Mouse (Mus musculus) left cerebral cortex, postnatal 14 days (tissue): ENCODE results near the gene Eml2. TPM values are rescaled to one million over a fixed set of nuclear protein-coding genes. Genes with fewer than 3 reads are reported as not detected.
A peak's percentile ranks its signal among the peaks of the same experiment; 100 is the strongest.

Experiments
- DNase-seq, 2 experiments: peaks; one replicate each; pipeline ENCODE4 v3.0.0; 2021 to 2022; ENCODE audit warnings: low spot score in 2 of 2, mixed read lengths in 1 of 2
- intact Hi-C: fragments of 180-260 bp; cut with DNase I; formaldehyde crosslinking; loops from one replicate; pipeline ENCODE4 v1.15.1; 2025
- total RNA-seq, 2 experiments: library from RNA; stranded (reverse); gene quantifications; 2 replicates each; pipeline ENCODE4 v1.2.3; 2021

Eml2 gene
- total RNA-seq, 2 experiments from 2014 or later = 167 to 183 TPM

DNA sequence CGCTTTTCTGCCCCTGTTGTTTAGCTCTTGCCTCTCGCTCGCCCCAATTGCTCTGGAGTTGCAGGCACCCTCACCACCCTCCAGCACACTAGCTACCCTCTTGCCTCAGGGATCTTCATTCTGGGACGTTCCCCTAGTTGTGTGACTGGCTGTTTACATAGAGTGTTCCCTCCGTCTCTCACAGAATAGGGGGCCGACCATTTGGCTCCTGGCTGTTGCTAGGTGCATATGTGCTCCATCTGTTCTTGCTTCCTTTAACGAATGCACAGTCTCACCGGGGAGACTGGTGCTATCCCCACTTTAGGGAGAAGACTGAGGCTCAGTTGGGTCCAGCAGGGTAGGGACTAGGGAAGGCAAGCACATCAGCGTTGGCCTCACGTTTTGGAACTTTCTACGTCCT, 17.6 kb upstream of the Eml2 start:
- intact Hi-C loops = loop anchor here (5.0 kb wide), 1 partner anchor 54 kb away; the partner anchor contains the start of gene Gpr4
- DNase-seq = no peak

DNA sequence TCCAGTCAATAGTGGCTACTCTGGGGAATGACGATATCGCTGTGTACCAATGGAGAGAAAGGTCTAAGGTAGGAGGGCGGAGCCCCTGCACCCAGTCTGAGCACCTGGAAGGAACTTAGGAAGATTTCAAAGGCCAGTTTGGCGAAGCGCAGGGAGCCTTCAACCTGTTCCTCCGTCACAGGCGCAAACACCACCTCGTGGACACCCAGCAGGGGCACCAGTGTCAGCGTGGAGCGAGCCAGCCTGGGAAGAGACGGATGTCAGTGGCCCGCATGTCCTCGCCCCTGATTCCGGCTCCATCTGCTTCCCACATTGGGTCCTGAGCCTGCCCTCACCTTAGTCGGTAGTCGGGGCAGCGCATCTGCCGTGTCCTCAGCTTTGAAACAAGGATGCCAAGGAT, 16.8 kb upstream of the Eml2 start:
- DNase-seq = no peak
- intact Hi-C loops = loop anchor here (5.0 kb wide), 1 partner anchor 53 kb away; the partner anchor contains the start of gene Gpr4

DNA sequence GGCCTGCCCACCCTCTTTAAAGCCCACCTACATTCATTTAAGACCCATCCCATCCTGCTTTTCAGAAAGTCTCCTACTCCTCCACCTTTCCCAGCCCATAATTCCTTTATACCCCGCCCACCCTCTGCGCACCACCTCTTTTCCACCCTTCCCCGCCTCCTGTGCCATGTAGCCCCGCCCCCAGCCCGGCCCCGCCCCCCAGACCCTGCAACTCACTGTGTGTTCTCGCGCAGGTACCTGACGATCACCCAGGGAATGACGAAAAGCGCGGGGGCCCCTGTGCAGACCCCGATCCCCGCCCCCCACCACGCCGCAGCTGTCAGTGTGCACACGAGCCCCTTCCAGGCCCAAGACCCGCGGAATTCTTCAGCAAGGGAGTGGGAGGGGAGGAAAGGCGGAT, 16.1 kb upstream of the Eml2 start:
- DNase-seq = no peak
- intact Hi-C loops = no loop called here

DNA sequence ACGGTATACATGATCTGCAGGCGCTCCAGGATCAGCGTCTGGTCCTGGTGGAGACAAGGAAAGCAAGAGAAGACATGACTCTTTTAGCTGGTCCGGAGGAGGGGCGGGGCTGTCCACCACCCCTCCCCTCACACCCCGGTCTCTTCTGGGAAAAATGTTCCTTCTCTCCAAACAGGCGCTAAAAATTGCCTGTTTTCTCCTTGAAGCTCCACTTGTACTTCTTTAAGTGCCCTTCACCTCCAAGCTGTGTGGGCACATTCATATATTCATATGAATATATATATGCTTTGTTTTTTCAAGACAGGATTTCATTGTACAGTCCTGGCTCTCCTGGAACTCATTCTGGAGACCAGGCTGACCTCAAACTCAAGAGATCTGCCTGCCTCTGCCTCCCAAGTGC, 13.3 kb upstream of the Eml2 start:
- DNase-seq = no peak
- intact Hi-C loops = no loop called here

DNA sequence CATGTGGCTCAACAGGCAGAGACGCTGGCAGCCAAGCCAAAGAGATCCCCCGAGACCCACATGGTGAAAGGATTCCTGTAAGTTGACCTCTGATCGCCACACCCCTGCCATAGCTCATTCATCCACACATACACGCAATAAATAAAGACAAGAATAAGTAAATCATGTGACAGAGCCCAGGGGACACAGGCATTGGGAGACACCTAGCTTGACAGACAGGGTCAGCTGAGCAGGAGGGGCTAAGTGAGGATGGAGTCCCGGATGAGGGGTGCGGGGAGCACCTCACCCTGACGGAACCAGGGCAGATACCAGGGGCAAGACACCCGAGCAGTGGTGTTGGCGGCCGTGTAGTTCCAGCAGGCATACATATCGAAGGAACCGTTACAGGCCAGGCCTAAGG, 12.5 kb upstream of the Eml2 start:
- intact Hi-C loops = no loop called here
- no peak for DNase-seq

DNA sequence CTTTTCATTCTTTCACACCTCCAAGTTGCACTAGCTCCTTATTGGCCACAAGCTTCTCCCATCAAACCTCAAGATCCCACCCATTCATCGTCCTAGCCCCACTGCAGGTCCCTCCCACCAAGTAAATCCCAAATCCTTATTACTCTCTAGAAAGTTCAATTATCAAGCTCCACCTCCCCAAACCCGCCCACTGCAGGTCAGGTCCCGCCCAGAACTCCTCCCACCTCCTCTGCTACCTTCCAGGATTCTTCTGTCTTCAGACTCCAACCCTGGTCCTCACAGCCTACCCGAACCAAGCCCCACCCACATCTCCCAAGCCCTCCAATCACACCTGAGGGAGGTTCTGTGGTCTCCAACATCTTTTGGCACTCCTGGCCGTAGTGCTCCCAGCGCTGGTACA, 12.0 kb upstream of the Eml2 start:
- intact Hi-C loops = no loop called here
- DNase-seq = no peak

DNA sequence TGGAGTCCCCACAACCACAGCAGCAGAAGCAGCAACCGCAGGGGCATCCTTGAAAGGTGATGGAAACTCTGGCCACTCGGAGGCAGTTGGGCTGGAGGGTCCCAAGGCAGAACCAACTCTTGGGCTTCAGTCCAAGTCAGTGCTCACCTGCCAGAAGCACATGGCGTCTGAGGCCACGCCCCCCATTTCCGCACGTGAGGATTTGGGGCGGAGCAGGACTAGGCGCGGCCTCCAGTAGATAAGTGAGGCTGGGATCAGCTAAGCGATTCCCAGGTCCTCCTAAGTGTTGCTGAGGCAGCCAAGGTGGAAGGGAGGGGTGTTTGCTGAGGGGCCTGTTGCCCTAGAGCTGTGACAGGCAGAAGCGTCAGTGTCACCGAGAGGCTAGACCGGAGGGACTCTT, 11.2 kb upstream of the Eml2 start:
- no peak for DNase-seq
- intact Hi-C loops = no loop called here

DNA sequence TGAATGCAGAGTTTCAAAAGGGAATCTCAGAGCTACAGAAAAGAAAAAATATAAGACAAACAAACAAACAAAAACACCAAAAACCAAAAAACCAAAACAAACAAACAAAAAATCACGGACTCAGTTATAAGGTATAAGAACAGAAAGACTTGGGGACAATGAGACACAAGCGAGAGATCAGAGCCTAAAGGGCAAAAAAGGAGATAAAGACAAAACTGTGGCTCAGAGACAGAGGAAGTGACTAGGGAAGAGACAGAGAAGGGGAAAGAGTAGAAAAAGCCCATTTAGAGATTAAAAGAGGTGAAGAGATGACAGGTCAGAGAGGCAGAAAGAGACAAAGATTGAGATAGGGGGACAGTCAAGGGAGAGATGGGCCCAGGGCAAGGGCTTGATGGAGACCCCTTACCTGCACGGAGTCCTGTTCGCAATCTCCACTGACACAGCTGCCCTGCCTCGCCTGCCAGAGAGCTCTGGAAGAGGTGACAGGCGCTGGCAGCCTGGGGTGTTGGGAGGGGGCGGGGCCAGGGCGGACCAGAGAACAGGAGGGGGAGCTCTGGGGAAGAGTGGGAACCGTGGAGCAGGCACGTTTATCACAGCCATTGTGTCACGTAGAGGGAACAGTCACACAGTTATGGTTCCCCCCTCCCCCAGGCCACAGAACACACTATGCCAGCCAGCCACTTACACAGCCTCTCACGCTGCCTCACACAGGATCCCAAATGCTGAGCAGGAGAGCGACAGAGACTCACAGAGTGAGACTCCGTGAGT, 10.4 kb upstream of the Eml2 start, which contains the start of gene Gipr:
Gene Gipr, minus strand, starts transcription at position 472 of the 768 bp plus-strand sequence.
- intact Hi-C loops = no loop called here

DNA sequence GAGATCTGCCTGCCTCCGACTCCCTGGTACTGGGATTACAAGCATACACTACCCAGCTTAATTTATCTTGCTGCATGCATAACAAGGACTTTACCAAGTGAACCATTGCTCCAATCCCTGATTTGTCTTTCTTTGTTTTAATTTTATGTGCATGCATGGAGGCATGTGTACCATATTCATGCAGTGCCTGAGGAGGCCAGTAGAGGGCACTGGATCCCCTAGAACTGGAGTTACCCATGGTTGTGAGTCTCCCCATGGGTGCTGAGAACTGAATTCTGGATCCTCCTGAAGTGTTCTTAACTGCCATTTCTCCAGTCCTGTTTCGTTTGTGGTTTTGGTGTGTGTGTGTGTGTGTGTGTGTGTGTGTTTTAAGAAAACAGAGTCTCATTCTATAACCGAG, 9.2 kb upstream of the Eml2 start:
- intact Hi-C loops = no loop called here
- DNase-seq = no peak

More for the DNA sequence above, 10.4 kb upstream of the Eml2 start, which contains the start of gene Gipr:
- peak in 1 of 2 experiments; percentile 73 for DNase-seq

DNA sequence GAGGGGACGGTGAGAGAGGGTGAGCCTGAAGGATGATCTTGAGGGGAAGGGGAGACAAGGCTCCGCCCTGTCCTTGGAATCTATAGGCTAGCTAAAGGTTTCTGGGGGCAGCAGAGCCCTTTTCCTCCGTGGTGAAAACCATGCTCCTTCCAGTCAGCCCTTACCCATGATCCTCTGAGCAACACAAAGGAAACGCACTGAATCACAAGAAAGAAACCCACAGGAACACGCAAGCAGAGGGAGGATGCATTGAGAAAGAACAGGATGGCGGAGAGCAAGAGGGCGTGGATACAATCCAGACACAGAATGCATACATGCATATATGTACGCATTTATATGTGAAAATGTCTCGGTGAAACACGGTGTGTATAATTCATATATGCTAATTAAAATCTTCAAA, 6.7 kb upstream of the Eml2 start:
- no peak for DNase-seq
- intact Hi-C loops = no loop called here

DNA sequence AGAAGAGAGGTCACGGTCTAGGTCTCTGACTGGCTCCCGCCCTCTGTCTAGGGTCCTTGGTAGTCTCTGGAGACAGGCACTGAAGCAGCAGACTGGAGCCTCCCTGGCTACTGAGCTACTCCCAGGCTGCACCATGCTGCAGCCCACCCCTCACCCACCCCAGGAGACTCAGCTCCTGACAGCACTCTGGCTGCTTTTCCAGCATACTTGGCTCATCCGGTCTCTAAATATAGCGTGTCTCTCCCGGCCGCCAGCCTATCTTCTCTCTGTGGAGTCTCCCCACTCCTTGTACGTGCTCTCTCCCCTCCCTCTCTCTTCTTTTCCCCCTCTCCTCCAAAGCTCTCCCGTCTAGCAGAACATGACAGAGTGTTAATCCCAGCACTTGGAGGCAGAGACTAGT, 6.1 kb upstream of the Eml2 start:
- intact Hi-C loops = no loop called here

DNA sequence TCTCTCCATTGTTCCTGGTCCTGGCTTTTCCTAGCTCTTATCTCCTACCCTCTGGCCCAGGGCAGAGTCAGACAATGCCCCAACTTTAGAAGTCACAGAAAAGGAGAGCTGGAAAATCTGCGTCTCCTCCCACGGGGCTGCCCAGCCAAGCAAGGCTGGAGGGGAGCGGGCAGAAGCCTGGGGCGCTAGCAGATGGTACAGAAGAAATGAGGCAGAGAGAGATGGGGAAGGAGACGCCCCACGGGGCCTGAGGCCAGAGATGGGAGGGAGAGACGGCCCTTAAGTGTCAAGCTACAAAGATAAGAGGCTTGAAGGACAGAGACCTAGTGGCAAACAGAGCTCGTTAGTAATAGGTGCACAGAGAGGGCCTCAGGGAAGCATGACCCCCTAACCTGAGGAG, 4.4 kb upstream of the Eml2 start:
- no peak for DNase-seq
- intact Hi-C loops = loop anchor here (1.0 kb wide), 1 partner anchor 15 kb away; no protein-coding TSS in a partner anchor

More for the DNA sequence above, 6.1 kb upstream of the Eml2 start:
- DNase-seq = peak; percentile 73 to 89

DNA sequence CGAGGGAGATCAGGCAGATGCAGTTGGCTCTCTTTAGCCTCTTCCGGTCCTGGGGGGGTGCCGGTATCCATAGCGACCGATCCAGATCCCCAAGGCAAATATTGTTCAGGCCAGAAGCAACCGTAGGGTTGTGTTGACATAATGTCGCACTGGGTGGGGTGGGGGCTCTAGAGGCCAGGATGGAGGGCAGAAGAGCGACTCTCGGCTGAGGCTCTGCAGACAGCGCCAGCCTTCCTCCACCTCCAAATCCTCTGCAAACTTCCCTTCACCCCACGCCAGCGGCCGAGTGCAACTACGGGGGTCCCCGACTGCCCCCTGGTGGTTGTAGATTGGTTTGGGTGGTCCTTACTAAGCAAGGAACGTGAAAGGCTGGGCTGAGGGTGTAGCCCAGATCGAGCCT, 3.3 kb upstream of the Eml2 start:
- peak; percentile 85 to 90 for DNase-seq
- intact Hi-C loops = loop anchor here (1.0 kb wide), 1 partner anchor 16 kb away; no protein-coding TSS in a partner anchor

DNA sequence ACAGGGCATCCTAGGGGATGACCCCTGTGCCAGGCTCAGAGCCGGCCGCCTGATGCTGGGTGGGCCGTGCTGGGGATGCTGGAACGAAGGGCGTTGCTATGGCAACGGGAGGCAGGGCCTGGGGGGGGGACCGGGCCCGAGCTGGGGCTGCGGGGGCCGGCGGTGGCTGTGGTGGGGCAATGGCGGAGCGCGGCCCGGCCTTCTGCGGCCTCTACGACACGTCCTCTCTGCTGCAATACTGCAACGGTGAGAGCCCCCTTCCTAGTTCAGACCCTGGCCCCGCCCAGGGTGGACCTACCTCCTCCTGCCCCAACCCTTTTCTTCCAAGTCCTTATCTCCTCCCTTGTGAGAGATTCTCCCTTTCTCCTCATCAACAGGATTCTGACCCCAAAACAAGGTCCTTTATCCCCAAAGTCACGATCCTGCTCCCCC, 311 bp downstream of the Eml2 start:
- intact Hi-C loops = loop anchor here (5.0 kb wide), 2 partner anchors 36 to 121 kb away; partner anchors contain the start of gene Gpr4
- DNase-seq = no peak

DNA sequence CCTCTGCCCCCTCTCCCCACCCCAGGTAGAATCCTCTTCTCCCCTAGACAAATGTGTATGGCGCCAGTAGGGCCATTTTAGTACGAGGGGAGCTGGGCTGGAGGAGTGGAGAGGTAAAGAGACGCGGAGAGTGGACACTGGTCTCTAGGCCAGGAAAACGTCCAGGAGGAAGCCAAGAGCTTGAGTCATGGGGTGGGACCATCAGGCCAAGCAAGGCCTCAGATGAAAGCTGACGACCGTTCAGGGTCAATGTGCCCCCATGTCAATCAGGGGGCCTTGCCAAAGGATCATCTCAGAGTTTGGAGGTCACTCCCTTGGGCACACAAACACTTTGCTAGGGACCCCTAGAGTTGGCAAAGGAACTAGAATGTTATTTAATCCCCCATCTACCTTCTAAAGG, 995 bp downstream of the Eml2 start:
- intact Hi-C loops = loop anchor here (5.0 kb wide), 2 partner anchors 35 to 120 kb away; partner anchors contain the start of gene Gpr4

DNA sequence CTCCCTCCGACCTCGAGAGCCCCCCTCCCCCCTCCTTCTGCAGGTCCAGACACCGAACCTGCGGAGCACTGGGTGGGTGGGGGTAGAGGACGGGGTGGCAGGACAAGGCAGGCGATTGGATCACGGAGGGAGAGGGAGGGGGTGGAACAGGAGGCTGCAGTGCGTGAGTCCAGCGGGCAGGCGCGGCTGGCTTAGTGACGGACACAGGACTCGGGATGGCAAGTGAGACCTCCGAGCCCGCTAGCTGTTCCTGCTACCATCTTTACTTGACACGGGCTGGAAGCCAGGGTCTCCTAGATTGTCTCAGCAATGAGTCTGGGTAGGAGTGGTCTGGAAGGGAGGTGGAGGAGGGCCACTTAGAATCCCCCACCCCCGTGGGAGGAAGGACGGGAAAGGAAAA, 1.8 kb downstream of the Eml2 start:
- intact Hi-C loops = loop anchor here (5.0 kb wide), 2 partner anchors 34 to 119 kb away; partner anchors contain the start of gene Gpr4
- no peak for DNase-seq

More for the DNA sequence above, 995 bp downstream of the Eml2 start:
- DNase-seq = no peak

DNA sequence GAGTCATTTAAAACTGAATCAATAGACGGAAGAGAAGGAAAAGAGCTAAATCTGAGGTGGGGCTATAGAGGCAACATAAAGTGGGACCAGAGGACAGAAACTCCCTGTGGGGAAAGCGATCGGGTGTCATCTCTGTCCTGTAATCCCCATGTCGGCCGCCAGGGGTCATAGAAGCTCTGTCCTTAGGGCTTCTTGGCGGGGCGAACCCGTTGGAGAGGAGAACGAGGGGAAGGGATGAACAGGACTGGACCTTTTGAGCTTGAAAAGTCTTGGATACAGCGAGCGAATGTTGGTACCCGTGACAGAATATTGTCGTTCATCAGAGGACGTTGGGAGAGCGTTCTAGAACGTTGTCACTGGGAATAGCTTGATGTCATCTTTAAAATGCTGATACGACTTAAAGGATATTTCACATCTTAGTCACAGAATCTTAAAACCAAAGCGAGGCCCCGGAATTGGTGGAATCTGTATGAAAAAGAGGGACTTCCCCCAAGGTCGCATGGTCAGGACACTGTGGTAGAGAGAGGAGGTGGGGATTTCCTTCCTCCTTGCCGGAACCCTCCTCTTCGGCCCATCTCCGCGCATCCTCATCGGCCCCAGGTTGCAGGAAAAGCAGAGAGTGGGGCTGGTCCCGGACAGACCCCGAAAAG, 2.3 kb downstream of the Eml2 start:
- intact Hi-C loops = loop anchor here (5.0 kb wide), 2 partner anchors 34 to 119 kb away; partner anchors contain the start of gene Gpr4
- DNase-seq = peak; percentile 83 to 85

DNA sequence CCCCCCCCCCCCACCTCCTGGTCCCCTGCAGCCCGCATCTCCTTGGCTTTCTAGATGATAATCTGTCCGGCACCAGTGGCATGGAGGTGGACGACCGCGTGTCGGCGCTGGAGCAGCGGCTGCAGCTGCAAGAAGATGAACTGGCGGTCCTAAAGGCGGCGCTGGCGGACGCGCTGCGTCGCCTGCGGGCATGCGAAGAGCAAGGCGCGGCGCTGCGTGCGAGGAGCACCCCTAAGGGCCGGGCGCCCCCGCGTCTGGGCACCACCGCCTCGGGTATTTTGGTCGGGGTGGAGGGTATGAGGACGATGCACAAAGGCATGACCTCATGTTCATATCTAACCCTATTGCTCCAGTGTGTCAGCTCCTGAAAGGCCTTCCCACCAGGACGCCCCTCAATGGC, 3.0 kb downstream of the Eml2 start:
- intact Hi-C loops = loop anchor here (5.0 kb wide), 2 partner anchors 33 to 118 kb away; partner anchors contain the start of gene Gpr4
- peak; percentile 71 to 75 for DNase-seq

DNA sequence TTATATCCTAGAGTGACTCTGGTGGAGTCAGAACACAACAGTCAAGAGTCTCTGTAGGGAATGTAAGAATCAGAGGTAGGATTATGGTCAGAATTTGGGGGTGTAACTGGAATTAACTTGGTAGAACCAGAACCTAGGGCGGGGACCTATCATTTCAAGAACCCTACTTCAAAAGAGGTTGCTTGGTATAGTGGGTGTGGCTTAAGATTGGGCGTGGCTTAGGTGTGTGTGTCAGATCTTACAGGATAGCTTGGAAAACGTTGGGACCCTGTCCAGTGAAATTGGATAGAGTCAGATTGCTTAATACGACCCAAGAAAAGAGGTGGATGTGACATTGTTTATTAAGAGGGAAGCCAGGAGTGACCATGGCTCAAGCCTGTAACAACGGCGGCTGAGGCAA, 3.7 kb downstream of the Eml2 start:
- intact Hi-C loops = loop anchor here (5.0 kb wide), 2 partner anchors 32 to 117 kb away; partner anchors contain the start of gene Gpr4
- no peak for DNase-seq

DNA sequence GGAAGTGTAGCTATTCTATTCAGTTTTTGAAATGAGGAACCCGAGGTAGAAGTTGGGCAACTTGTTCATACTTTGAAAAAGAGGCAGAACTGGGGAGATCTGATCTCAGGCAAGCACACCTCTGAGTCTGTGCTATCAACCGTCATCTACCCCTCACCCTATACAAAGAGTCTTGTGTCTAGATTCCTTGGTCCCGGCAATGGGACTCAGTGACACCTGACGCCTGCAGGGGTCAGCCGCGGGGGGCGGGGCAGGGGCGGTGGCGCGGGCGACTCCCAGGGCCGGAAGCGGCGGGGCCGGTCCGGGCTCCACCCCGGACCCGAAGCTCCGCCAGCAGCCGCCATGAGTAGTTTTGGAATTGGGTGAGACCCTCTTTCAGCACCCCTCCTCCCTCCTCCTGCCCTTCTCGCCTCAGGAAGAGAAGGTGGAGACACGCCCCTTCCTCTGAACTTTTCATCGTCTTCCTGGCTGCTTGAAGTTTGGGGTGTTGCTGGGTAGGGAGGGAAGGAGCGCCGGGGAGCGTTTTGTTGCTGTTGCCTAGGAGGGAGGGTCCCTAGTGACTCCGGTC, 4.7 kb downstream of the Eml2 start:
- intact Hi-C loops = no loop called here
- no peak for DNase-seq
